Mouse (Mus musculus): Measurements from ENCODE around the gene Ephb4. TPM values are rescaled to one million over a fixed set of nuclear protein-coding genes. Genes with fewer than 3 reads are reported as not detected.

Gene Ephb4
- total RNA-seq (2021) = 1 to 10 TPM; 4.2 to 4.6 TPM

DNA sequence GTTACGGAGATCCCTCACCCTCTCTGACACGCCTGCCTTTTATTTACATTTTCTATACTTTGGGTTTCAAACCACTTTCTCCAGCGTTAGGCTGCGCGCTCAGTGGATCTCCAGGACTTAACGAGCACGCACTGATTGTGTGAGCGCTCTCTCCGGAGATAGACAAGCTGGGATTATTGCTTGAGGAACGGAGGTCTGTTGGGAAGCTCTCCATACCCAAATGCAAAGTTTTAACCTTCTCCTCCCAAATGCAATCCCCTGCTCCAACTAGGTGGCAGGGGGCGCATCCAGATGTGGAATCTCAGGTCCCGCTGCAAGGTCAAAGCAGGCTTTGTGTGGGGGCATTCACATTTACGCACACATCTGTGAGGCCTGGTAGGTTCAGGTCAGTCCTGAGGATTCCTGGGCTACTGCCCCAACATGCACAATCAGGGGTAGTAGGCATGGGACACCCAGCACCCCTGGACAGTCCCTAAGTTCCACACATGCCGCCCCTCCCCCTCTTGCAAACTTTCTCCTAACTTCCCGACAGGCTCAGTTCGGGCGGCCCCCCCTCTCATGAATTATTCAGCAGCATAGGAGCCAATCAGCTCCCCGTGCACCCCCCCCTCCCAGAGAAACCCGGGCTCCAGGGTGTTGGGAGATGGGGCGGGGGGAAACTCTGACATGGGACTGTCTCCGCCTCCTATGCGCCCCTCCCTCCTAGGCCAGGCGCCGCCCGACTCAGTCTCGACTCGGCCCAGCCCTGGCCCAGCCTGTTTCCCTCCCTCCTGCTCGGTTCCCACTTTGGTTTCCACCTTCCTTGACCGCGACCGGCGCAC, at the start of gene Ephb4:
Gene Ephb4, plus strand, starts transcription at position 726 of the 821 bp plus-strand sequence.
- DNase-seq = peak; percentile 38 to 46

DNA sequence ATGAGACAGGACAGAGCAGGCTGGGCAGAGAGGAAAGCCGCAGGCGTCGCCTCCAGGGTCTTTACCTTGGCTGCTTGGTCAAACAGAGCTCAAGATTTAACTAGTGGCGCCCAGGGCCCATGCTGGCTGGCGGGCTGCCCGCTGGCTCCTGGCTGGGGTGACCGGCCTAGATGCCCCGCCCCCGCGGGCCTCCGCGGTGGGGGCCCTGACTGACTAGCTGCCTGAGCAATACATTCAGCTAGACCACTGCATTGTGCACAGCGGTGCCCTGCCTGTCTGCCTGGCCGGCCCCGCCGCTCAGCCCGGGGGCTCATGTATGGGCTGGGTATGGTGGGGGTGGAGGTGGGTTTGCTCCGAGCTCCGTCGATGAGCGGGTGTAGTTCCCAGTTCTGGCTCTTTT, 48.7 kb upstream of the Ephb4 start:
- no peak for DNase-seq

DNA sequence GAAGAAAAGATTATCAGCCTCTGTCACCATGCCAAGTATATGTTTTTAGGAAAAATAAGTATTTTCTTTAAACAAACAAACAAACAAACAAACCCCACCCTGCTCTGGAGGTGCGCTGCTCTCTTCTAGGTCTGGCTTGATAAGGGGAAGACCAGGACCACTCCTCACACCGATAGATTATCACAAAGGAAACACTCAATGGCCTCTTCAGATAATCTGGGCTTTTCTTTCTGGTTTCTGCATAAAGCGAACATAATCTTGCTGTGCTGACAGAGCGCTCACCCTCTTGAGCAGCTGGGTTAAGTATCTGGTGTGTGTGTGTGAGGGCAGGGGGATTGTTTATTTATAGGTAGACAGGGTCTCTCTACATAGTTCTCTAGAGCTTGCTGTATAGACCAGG, 46.3 kb upstream of the Ephb4 start:
- DNase-seq = no peak

DNA sequence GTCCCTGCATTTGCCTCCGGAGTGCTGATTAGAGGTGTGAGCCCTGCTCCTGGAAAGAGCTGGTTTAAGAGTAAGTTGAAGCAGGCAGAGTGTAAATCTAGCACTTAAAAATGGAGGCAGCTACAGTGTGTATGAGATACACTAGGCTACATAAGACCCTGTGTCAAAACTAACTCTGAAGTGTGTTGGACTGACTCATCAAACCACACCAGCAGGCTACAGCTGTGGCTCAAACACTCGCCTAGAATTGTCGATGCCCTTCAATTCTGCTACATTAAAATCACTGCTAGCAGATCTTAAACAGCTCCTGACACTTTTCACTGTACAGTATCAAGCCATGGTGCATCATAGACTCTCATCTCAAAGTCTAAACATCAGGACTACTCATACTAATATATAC, 45.7 kb upstream of the Ephb4 start:
- DNase-seq = no peak

DNA sequence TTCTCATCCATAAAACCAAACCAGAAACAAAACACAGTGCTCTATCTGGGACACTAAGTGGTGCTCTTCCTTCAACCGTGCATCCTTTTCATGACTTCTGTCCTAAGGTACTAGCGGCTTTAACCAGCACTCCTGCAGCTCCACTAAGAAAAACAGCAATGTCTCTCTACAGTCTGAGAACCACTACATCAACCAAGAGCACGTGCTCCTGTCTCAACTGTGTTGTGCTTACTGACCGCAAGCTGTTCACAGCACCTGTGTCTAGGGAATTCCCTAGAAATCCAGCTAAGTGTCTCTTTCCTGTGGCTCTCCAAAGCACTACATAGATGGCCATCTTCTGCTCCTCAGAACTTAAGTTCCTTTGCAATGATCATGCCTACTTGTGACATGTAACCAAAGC, 45.1 kb upstream of the Ephb4 start:
- DNase-seq = no peak

DNA sequence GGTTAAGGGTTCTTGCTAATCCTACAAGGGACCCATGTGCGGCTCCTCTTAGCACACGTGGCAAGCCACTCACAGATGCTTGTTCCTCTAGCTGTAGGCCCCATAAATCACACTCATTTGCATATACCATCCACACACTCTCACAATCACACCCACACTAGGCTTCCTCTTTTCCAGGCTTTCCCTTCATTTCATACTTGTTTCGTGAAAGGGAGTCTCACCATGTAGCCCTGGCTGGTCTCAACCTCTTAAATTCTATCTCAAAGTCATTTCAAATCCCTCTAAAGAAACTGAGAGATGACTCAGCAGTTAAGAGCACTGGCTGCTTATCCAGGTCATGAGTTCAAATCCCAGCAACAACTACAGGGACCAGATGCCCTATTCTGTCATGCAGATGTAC, 44.1 kb upstream of the Ephb4 start:
- DNase-seq = no peak

DNA sequence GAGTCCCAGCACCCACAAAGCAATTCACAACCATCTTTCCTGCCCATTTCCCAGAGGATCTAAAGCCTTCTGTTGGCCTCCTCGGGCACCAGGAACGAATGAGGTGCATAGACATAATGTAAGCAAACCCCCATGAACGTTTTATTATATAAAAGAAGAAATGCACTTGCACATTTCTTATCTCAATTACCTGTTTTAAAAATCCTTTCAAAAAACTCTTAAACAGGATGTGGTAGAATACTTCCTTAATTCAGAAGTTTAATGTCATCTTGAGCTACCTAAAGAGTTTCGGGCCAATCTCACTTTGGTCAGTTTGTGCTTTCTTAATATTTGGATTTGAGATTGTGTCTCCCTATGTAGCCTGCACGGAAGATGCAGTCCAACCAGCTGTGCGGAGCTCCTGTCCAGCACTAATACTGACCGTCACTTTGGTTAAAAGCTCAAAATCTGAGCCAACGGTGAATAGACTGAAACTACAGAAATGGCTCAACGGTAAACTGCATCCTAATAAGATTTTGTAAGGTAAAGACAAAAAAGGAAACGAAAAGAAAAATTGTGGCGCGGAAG, 43.4 kb upstream of the Ephb4 start:
- no peak for DNase-seq

DNA sequence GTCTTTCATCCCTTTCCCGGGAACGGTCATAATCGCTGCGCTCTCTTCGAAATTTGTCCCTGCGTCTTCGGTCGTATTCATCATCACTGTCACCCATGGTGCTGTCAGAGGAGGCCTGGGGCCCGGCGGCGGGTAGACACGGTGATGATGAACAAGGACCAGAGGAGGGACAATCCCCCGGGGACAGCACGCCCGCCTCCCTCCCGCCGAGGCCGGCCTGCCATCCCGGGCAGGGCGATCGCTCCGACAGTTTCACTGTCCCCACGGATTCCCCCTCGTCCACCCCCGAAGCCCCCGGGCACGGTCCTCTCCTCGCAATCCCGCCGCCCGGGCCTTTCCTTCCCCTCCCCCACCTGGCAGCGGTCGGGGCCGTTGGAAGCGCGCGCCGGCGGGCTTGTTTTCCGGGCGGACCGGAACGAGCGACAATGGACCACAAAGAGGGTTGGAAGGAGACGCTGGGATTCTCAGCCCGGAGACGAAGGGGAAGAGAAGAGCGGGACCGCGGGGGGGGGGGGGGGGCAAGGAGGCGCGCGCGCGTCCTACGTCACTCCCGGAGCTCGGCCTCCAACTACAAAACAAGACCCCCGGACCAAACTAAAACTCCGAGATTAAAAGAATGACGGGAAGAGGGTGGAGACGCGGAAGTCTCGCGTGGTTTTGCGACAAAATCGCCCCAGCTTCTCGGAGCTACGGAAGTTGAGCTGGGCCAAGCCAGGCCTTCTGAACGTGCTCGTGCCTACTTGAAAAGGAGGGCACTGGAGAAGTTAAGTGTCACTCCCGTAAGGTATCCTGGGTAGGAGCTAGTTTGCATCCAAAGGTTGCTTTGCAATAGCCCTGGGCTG, 42.6 kb upstream of the Ephb4 start, which contains the start of gene Srrt:
Gene Srrt, minus strand, starts transcription at position 604 of the 842 bp plus-strand sequence.
- DNase-seq = peak; percentile 92

DNA sequence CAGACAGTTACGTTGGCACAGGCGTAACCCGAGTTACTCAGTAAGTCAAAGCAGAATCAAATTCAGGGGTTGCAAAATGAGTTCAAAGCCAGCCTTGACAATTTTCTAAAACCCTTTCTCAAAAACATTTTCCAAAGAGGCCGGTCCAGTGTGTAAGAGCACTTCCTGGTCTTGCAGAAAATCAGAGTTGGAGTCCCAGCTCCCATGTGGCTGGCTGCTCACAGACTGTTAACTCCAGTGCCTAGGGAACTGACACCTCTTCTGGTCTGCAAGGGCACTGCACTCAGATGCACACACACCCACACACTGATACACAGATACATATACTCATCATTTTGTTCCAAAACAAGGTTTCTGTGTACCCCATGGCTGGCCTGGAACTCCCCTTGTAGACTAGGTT, 41.6 kb upstream of the Ephb4 start:
- no peak for DNase-seq

DNA sequence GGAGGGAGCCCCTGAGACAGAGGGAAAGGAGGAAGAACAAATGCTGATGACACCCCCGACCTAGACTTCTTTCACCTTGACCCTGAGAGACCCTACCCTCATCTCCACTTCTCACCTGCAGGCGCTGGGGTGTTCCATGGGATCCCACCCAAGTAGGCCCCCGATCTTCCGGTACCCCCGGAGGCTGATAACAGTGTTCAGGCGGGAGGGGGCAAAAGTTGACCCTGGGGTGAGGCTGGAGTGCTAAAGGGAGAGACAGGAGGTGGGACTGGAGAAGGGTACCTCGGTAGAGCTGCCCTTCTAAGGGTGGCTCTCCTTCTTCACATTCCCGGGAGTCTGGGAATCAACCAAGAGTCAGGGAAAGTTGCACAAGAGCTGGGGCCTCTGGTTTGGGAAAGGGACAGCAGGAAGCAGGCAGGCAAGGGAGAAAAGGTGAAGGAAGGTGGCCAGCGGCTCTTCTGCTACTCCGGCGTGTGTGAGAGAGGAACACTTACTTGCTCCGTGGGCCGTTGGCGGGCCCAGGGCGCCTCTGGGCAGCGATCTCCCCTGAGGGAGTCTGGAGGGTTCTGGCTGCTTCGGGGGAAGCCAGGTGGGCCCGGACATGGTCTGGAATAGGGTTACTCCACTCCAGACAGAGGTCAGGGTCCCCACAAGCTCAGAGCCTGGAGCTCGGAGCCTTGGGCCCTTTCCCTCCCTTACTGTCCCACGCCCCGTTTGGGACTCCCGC, 36.3 kb upstream of the Ephb4 start:
- no peak for DNase-seq

DNA sequence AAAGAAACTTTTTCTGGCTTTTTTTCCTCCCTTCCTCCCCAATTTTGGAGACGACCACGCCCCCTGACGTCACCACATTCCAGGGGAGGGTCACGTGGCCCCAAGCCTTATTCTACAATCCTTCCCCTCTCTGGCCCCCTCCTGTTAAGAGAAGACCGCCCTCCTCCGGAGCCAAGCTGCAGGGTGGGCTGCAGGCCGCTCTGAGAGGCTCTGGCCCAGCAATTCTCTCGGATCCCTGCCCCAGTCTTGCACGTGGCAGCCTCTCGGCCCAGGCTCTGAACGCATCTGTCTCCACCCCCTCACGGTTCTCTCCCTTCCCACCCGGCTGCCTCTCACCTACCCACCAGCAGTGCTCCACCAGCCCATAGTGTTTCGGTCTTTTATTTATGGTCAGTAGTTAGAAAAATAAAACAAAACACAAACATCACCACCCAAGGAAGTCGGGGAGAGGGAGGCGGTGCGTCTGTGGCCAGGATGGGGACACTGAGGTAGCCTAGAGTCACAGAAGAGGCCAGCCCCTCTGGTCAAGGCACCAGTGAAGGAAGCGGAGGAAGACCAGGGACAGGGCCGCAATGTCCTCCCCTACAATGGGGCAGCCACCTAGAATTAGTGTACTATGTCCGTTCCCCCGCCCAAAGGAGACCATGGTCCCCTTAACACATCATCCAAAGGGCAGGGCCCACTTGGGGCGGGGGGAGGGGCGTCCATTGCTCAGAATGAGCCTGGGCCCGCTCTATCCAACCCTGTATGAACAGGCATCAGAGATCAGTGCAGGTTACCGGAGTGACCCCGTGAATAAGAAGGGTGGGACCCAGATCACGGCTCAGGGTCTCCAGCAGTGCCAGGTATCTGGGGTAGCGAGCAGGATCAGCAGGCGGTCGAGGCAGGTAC, 35.5 kb upstream of the Ephb4 start, which contains the start of gene Trip6:
Gene Trip6, minus strand, starts transcription at position 212 of the 891 bp plus-strand sequence.
- DNase-seq = peak; percentile 43 to 53

DNA sequence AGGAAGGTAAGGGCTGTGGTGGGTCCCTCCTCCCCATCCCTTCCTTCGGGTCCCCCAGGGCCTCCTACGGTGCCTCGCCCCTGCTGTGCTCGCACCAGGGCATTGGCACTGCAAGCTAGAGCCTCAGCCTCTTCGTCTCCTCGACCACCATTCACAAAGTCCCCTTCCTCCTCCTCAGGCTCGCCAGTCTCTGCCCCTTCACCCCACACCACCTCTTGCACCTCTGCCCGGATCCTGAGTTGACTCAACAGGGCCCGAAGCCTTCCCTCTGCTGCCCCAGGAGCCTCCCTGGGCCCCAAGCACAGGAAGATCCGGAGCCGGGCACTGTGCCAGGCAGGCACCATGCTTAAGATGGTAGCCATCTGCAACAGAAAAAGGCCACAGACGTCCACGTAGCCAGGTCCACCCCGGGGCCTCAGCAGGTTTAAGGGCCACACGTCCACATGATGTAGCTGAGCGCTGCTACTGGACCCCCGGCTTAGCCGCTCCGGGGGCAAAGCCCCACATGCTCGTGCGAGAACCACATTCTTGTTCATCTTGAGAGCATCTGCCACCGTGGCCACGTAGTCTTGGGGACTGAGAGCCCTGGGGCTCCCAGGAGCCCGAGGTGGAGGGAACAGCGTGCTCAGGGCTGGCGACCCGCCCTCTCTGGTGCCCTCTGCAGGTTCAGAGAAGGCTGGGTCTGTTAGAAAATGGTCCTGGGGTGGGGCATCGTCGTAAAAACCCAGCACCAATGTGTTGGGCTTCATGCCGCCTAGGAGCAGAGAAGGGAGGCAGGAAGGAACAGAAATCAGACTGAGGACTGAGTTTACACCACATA, 34.6 kb upstream of the Ephb4 start:
- DNase-seq = no peak

DNA sequence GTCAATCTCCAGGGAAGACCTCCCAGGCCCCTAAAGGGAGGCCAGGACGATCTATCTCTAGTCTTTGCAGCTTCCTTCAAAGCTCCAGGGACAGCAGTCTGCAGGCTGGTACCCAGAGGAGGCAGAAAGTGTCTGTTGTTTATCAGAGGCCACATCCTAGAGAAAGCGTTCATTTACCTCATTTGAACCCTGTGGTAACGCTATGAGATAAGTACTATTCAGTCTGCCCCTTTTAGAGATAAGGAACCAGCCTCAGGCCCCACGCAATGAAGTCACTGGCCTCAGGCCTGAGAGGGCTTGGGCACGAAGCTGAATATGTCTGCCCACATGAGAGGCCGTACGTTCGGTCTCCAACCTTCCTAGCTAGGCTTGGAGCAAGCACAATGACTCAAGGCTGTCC, 32.5 kb upstream of the Ephb4 start:
- DNase-seq = no peak

DNA sequence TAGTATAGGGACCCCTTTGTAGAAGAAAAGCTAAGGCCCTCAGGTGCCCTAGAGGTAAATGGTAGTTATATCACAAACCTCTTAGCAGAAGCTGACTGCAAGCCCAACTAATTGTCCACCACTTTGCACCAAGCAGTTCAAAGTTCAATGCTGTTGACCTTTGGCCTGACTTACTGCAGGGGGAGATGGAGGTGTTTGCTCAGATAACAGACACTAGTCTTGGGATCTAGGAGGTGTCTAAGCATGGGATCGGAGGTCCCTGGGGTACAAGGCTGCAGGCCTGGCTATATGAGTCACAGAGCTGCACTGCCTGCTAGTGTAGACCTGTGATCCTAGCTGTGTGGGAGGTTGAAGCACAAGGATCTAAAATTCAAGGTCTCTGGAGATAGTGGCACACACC, 31.3 kb upstream of the Ephb4 start:
- DNase-seq = no peak

DNA sequence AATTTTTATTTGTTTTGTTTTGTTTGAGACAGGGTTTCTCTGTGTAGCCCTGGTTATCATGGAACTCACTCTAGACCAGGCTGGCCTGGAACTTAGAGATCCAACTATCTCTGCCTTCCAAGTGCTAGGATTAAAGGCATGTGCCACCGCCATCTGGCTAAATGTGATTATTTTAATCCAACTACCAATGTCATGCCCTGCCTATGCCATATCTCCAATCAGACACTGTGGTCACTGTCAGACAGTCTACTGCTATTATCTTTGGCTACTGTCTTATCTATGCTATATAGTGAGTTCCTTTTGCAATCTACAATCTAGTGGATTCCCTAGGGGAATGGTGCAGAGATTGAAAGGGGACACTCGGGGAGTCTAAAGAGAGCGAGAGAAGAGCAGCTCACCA, 28.9 kb upstream of the Ephb4 start:
- DNase-seq = no peak

DNA sequence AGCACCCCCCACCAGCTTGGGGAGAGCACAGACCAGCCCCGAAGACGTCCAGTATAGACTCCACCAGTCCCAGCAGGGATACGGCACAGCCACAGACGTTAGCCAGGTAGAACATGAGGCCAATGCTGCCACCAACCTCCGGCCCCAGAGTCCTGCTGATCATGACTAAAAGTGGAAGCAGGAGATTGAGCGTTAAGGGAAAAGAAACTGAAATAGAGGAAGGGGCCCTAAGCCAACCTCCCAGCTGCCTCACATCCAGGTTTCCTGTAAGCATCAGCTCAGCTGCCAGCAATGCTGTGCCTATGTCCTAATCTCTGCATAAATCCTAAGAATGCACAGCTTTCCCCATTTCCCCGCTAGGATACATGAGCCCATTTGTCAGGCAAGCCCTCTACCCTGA, 19.0 kb upstream of the Ephb4 start:
- no peak for DNase-seq

DNA sequence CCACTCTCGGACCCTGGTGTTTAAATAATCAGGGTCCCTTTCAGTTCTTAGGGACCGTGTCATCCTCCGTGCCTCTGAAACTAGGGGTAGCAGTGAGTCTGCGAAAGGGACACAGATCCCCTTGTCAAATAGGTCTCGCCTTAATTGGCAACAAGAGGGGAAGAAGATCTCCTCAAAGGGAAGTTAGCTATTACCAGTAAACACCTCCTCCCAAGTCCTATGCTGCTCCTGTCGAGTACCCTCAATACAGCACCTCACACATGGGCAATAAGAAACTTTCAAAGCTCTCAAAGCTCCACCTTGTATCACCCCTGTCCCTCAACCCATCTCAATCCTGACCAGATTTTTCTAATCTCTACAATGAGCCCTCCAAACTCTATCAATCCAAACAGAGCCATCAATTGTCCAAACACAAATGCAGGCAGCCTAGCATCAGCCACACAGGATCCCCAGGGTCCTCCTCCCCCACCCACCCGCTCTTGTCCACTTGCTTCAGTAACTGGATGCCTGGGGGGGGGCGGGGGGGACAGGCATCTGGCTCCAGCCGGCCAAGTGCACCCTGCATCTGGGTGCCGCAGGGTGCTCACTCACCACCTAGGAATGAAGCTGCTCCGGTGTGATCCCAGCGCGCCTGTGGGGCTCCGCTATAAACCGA, 16.9 kb upstream of the Ephb4 start:
- no peak for DNase-seq

DNA sequence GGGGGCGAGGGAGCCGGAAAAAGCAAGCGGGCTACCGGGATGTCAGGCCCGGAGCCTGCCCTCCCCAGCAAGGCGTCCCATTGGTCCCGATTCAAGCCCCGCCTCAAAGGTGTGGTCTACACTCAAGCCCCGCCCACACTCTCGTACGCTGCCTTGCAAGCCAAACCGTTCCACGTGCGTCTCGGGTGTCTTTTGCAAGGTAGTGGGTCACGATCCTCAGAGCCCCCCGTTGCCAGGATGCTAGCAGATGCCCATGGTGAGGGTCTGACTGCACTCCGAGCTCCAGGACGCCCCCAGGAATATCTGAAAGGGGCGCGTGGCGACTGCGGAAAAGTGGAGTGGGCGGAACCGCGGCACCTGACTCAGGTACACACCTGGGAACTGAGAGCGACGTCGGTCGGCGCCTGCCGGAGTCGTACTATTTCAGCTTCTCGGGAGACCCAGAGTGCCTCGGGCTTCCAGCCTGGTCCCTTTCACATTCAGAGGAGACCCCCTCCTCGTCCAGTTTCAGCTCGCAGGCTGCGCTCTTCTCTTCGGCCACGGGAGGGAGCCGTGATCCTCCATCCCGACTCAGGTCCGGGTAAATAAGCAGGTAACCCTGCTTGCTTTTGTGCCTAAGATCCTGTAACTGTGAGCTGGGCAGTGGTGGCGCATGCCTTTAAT, 16.3 kb upstream of the Ephb4 start, which contains the start of gene Slc12a9:
Gene Slc12a9, minus strand, starts transcription at position 86 of the 663 bp plus-strand sequence.
- DNase-seq = peak; percentile 87 to 89

DNA sequence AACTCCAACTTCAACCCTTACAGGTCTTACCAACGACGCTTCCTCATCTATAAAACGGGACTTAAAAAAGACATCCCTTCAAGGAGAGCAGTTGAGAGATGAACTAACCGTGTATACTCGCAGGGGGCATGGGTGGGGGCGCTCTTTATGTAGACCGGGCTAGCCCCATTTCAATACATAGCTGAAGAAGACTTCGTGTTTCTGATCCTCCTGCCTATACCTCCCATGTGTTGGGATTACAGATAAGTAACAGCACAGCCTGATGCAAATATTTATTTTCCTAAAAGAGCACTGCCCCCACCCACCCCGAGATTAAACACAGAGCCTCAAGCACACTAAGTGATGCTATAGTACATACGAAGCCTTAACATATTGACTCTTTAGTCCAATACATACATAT, 15.6 kb upstream of the Ephb4 start:
- no peak for DNase-seq
